Mouse (Mus musculus): ENCODE results near the gene Ginm1. TPM values are rescaled to one million over a fixed set of nuclear protein-coding genes. Genes with fewer than 3 reads are reported as not detected.
A peak's percentile ranks its signal among the peaks of the same experiment; 100 is the strongest.

Ginm1 gene
- polyA plus RNA-seq, 1 experiment from 2014 or later, result 99.2 TPM

- 76% methylated on average over 4 of the region's 4 CpGs for WGBS
- Histone ChIP-seq H3K27ac (ENCODE audit: low read length) (no peak overlapping the region), H3K9ac (ENCODE audit: low read length) (no peak overlapping the region), H3K4me2 (ENCODE audit: low read depth, low read length) (no peak overlapping the region), H3K4me1 (ENCODE audit: control insufficient read depth, insufficient read depth, low read length) (no peaks in the 10 kb centered on the region), H3K27me3 (ENCODE audit: control insufficient read depth, insufficient read depth, low read length) (no peaks in the 10 kb centered on the region), H3K4me3 (ENCODE audit: low read length) (no peak overlapping the region), H3K36me3 (ENCODE audit: control insufficient read depth, insufficient read depth) (peaks cover 24% of the 10 kb centered on the region), H3K9me3 (replicated peaks; ENCODE audit: control insufficient read depth, low read length) (no peaks in the 10 kb centered on the region)
- ATAC-seq (replicated peaks; ENCODE audit: extremely low read depth, insufficient read depth, low FRiP score), result no peak
These were observed 27.0 kb upstream of the Ginm1 start for GRCm38 (mm10) chr10:7819603-7820002.

- no peak for ATAC-seq (replicated peaks; ENCODE audit: extremely low read depth, insufficient read depth, low FRiP score)
- Histone ChIP-seq H3K4me2 (ENCODE audit: low read depth, low read length) (no peak overlapping the region), H3K9ac (ENCODE audit: low read length) (no peak overlapping the region), H3K27ac (ENCODE audit: low read length) (no peak overlapping the region), H3K9me3 (replicated peaks; ENCODE audit: control insufficient read depth, low read length) (no peaks in the 10 kb centered on the region), H3K36me3 (ENCODE audit: control insufficient read depth, insufficient read depth) (peaks cover 28% of the 10 kb centered on the region), H3K4me1 (ENCODE audit: control insufficient read depth, insufficient read depth, low read length) (no peaks in the 10 kb centered on the region), H3K27me3 (ENCODE audit: control insufficient read depth, insufficient read depth, low read length) (no peaks in the 10 kb centered on the region), H3K4me3 (ENCODE audit: low read length) (no peak overlapping the region)
- WGBS, result 88% methylated on average over 4 of the region's 4 CpGs
These were observed 26.5 kb upstream of the Ginm1 start for GRCm38 (mm10) chr10:7819156-7819555.

GRCm38 (mm10) chr10:7818676-7819075 is 26.1 kb upstream of the Ginm1 start:
- H3K4me3 ChIP-seq (ENCODE audit: low read length), result no peak overlapping the region
- no peak overlapping the region for H3K4me2 ChIP-seq (ENCODE audit: low read depth, low read length)
- no peak overlapping the region for H3K27ac ChIP-seq (ENCODE audit: low read length)
- no peaks in the 10 kb centered on the region for H3K4me1 ChIP-seq (ENCODE audit: control insufficient read depth, insufficient read depth, low read length)
- no peaks in the 10 kb centered on the region for H3K27me3 ChIP-seq (ENCODE audit: control insufficient read depth, insufficient read depth, low read length)
- H3K9ac ChIP-seq (ENCODE audit: low read length), result no peak overlapping the region
- WGBS, result 91% methylated on average over 4 of the region's 4 CpGs
- peaks cover 28% of the 10 kb centered on the region for H3K36me3 ChIP-seq (ENCODE audit: control insufficient read depth, insufficient read depth)
- H3K9me3 ChIP-seq (replicated peaks; ENCODE audit: control insufficient read depth, low read length), result no peaks in the 10 kb centered on the region
- ATAC-seq (replicated peaks; ENCODE audit: extremely low read depth, insufficient read depth, low FRiP score), result no peak

DNA sequence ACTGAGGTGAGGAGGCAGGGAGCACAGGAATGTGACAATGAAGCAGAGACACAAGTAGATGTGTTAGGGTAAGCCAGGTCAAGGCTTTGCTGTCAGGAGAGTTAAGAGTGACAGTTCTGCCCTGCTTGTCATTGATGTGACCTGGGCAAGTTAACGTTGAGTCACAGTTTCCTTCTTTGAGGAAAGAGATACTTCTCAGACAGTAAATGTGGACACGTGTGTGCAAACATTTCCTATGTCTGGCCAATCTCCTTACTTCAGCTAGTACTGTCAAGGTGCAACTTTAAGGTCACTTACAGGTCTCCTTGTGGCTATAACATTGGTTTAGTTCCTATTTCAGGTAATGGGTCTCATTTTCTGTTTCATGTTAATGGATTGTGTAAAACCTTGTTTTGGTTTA is 23.9 kb upstream of the Ginm1 start:
- H3K4me1 ChIP-seq (ENCODE audit: control insufficient read depth, insufficient read depth, low read length), result no peaks in the 10 kb centered on the region
- no peak overlapping the region for H3K4me2 ChIP-seq (ENCODE audit: low read depth, low read length)
- no peak overlapping the region for H3K4me3 ChIP-seq (ENCODE audit: low read length)
- 44% methylated on average over 2 of the region's 2 CpGs for WGBS
- no peaks in the 10 kb centered on the region for H3K27me3 ChIP-seq (ENCODE audit: control insufficient read depth, insufficient read depth, low read length)
- no peak for ATAC-seq (replicated peaks; ENCODE audit: extremely low read depth, insufficient read depth, low FRiP score)
- H3K9me3 ChIP-seq (replicated peaks; ENCODE audit: control insufficient read depth, low read length), result no peaks in the 10 kb centered on the region
- no peak overlapping the region for H3K9ac ChIP-seq (ENCODE audit: low read length)
- H3K27ac ChIP-seq (ENCODE audit: low read length), result no peak overlapping the region
- H3K36me3 ChIP-seq (ENCODE audit: control insufficient read depth, insufficient read depth), result peaks cover 18% of the 10 kb centered on the region

DNA sequence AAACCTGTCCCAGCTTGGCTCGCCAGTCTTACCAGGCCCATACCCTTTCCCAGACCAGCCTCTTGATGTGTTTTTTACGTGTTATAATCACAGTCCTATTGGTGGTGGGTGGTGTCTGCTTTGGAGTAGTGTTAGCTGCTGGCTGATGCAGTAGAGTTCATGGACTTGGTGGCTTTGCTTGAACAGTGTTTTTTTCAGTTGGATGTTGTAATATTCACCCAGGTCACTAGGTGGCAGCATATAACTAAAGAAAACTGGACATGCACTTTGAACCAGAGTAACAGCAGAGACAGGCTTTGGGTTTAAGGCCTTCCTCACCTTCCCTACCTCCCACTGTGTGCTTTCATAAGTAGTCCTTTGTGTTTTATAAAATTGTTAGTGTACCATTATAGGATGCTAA is 17.3 kb upstream of the Ginm1 start:
- Histone ChIP-seq H3K9me3 (replicated peaks; ENCODE audit: control insufficient read depth, low read length) (no peaks in the 10 kb centered on the region), H3K9ac (ENCODE audit: low read length) (no peak overlapping the region), H3K27ac (ENCODE audit: low read length) (no peak overlapping the region), H3K27me3 (ENCODE audit: control insufficient read depth, insufficient read depth, low read length) (no peaks in the 10 kb centered on the region), H3K4me2 (ENCODE audit: low read depth, low read length) (no peak overlapping the region), H3K4me1 (ENCODE audit: control insufficient read depth, insufficient read depth, low read length) (no peaks in the 10 kb centered on the region), H3K4me3 (ENCODE audit: low read length) (no peak overlapping the region), H3K36me3 (ENCODE audit: control insufficient read depth, insufficient read depth) (peaks cover 16% of the 10 kb centered on the region)
- ATAC-seq (replicated peaks; ENCODE audit: extremely low read depth, insufficient read depth, low FRiP score), result no peak
- WGBS, result 48% methylated on average over 2 of the region's 2 CpGs

DNA sequence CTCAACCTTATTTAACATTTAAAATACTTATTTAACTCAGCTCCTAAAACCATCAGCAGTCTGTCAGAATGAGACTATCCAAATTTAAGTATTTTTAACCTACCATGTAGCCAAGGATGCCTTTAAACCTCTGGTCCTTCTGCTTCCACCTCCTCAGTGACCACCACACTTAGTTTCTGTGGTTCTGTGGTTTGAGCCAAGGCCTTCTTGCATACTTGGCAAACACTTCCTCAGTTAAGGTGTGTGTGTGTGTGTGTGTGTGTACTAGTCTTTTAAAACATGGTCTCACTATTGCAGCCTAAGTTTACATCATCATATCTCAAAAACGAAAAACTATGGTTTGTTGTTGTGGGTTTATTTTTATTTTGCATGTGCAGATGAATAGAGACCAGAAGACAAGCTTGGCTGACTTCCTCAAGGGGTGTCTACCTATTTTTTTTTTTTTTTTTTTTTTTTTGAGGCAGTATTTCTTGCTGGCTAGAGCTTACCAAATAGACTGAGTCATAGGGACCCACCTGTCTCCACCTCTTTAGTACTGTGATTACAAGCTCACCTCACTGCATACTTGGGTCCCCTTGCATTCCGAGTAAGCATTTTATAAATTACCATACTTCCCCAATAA is 10.0 kb upstream of the Ginm1 start:
- no peak for ATAC-seq (replicated peaks; ENCODE audit: extremely low read depth, insufficient read depth, low FRiP score)
- Histone ChIP-seq H3K9ac (ENCODE audit: low read length) (no peak overlapping the region), H3K9me3 (replicated peaks; ENCODE audit: control insufficient read depth, low read length) (no peaks in the 10 kb centered on the region), H3K27ac (ENCODE audit: low read length) (no peak overlapping the region), H3K4me3 (ENCODE audit: low read length) (no peak overlapping the region), H3K4me2 (ENCODE audit: low read depth, low read length) (no peak overlapping the region), H3K4me1 (ENCODE audit: control insufficient read depth, insufficient read depth, low read length) (no peaks in the 10 kb centered on the region), H3K36me3 (ENCODE audit: control insufficient read depth, insufficient read depth) (peaks cover 47% of the 10 kb centered on the region), H3K27me3 (ENCODE audit: control insufficient read depth, insufficient read depth, low read length) (no peaks in the 10 kb centered on the region)
- 88% methylated on average over 2 of the region's 2 CpGs for WGBS

- Histone ChIP-seq H3K4me3 (ENCODE audit: low read length) (no peak overlapping the region), H3K27ac (ENCODE audit: low read length) (no peak overlapping the region), H3K9ac (ENCODE audit: low read length) (no peak overlapping the region), H3K4me1 (ENCODE audit: control insufficient read depth, insufficient read depth, low read length) (no peaks in the 10 kb centered on the region), H3K27me3 (ENCODE audit: control insufficient read depth, insufficient read depth, low read length) (no peaks in the 10 kb centered on the region), H3K9me3 (replicated peaks; ENCODE audit: control insufficient read depth, low read length) (no peaks in the 10 kb centered on the region), H3K4me2 (ENCODE audit: low read depth, low read length) (no peak overlapping the region), H3K36me3 (ENCODE audit: control insufficient read depth, insufficient read depth) (peaks cover 56% of the 10 kb centered on the region)
- 66% methylated on average over 3 of the region's 3 CpGs for WGBS
- ATAC-seq (replicated peaks; ENCODE audit: extremely low read depth, insufficient read depth, low FRiP score), result no peak
These were observed 8.6 kb upstream of the Ginm1 start for GRCm38 (mm10) chr10:7801258-7801657.

DNA sequence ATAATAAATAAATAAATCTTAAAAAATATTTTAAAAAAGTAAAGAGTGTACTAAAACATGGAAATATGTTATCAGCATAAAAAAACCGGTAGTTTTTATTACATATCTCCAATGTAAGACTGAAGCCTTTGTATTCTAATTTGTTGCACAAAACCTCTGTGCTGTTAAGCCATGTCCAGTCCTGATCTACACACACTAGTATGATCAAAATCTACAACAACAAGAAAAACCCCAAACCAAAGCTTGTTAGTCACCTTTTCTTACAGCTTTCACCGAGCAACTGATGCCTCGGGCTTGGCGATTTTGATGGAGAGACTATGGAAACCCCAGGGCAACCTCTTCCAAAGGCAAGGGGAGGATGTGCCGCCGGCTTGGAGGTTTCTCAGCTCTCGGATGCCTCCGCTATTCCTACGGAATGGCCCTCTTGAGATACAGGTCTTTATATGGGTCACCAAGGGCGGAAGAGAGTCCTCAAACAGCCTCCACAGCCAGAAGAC is 322 bp downstream of the Ginm1 start:
- H3K9ac ChIP-seq (ENCODE audit: low read length), result peak overlapping the region; percentile 77
- peak overlapping the region; percentile 67 for H3K27ac ChIP-seq (ENCODE audit: low read length)
- peaks cover 14% of the 10 kb centered on the region for H3K36me3 ChIP-seq (ENCODE audit: control insufficient read depth, insufficient read depth)
- H3K4me1 ChIP-seq (ENCODE audit: control insufficient read depth, insufficient read depth, low read length), result peaks cover 11% of the 10 kb centered on the region
- WGBS, result 0% methylated on average over 10 of the region's 10 CpGs
- H3K4me3 ChIP-seq (ENCODE audit: low read length), result peak overlapping the region; percentile 76
- H3K9me3 ChIP-seq (replicated peaks; ENCODE audit: control insufficient read depth, low read length), result no peaks in the 10 kb centered on the region
- ATAC-seq (replicated peaks; ENCODE audit: extremely low read depth, insufficient read depth, low FRiP score), result no peak
- H3K27me3 ChIP-seq (ENCODE audit: control insufficient read depth, insufficient read depth, low read length), result no peaks in the 10 kb centered on the region
- H3K4me2 ChIP-seq (ENCODE audit: low read depth, low read length), result peak overlapping the region; percentile 64

GRCm38 (mm10) chr10:7787319-7787718 is 5.3 kb downstream of the Ginm1 start:
- Histone ChIP-seq H3K4me3 (ENCODE audit: low read length) (no peak overlapping the region), H3K27ac (ENCODE audit: low read length) (no peak overlapping the region), H3K4me2 (ENCODE audit: low read depth, low read length) (no peak overlapping the region), H3K4me1 (ENCODE audit: control insufficient read depth, insufficient read depth, low read length) (peaks cover 2% of the 10 kb centered on the region; the same call in 1 of the 2 replicates), H3K9ac (ENCODE audit: low read length) (no peak overlapping the region), H3K9me3 (replicated peaks; ENCODE audit: control insufficient read depth, low read length) (no peaks in the 10 kb centered on the region), H3K36me3 (ENCODE audit: control insufficient read depth, insufficient read depth) (peaks cover 6% of the 10 kb centered on the region), H3K27me3 (ENCODE audit: control insufficient read depth, insufficient read depth, low read length) (no peaks in the 10 kb centered on the region)
- WGBS, result 49% methylated on average over 2 of the region's 2 CpGs
- no peak for ATAC-seq (replicated peaks; ENCODE audit: extremely low read depth, insufficient read depth, low FRiP score)
